Mouse (Mus musculus) 3134 (cell line): ENCODE results near the gene Ciao2b.

Experiments
- DNase-seq: peaks from one replicate; pipeline ENCODE4 v3.0.0-alpha.2; 2011; ENCODE audit warnings: low spot score; ENCODE audit not compliant: insufficient read length; ENCODE audit errors: extremely low read depth

The Ciao2b gene

GRCm38 (mm10) chr8:104590284-104590683 is 51.5 kb downstream of the Ciao2b start:
- no peak for DNase-seq
